Mouse (Mus musculus) megakaryocyte, embryonic 14.5 days (primary cell): ENCODE measurements around the gene Syt2.

Experiments
- FLI1 ChIP-seq: IDR thresholded peaks from 2 replicates; pipeline ENCODE4 v1.6.1; 2012; ENCODE audit warnings: low read length, inconsistent platforms, mixed read lengths
- GATA1 ChIP-seq: IDR thresholded peaks from 3 replicates; pipeline ENCODE4 v1.6.1; 2012; ENCODE audit warnings: mixed read lengths, low read length, inconsistent platforms, borderline replicate concordance

DNA sequence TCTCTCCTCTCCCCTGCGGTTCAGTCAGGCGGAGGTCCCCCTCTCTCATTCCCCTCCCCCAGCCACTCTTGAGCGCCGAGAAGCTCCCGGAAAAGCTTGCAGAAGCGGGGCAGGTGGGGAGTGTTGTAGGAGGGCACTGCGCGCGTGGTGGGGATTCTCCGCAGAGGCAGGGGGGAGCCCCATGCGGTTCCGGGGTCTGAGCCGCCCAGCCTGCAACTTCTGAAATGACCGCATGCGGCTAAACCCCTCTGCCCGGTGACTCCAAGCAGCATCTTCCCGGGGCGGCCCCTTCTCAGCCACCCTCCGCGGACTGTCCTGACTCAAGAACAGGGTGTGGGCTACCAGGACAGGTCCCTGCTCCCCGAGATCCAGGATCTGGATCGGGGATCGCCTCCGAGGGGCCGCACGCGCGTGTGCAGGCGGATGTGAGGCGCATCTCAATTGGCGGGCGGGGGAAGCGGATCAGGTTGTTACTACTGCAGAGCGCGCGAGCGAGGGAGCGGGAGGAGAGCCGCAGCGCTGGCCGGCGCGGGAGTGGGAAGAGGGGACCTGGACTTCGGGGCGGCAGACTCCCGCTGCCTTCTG, 62.4 kb downstream of the Syt2 start:
- TF ChIP-seq GATA1: no peak
- no peak for TF ChIP-seq FLI1
